Mouse (Mus musculus) embryonic facial prominence, embryonic 13.5 days (tissue): ENCODE data around the gene Vmn2r39. TPM values are rescaled to one million over a fixed set of nuclear protein-coding genes. Genes with fewer than 3 reads are reported as not detected.
"Not testable (repeated sequence)": the region's sequence is repeated elsewhere in the genome, so short reads cannot be mapped to it uniquely, and the experiment has no call there.

Experiments used
- ATAC-seq: fragments of 200-750 bp; cut with Nextera tagmentation; 2 replicates; pipeline ENCODE4 v1.8.0; 2017; ENCODE audit warnings: low read depth; ENCODE audit not compliant: insufficient number of reproducible peaks, insufficient read depth, low FRiP score, low TSS enrichment
- H3K27ac ChIP-seq: fragments of 300-500 bp; sonication (generic); 2 replicates; pipeline ENCODE4 v1.5.1; 2015; ENCODE audit warnings: moderate library complexity, mild to moderate bottlenecking, inconsistent platforms
- H3K27me3 ChIP-seq: fragments of 300-500 bp; sonication (generic); 2 replicates; pipeline ENCODE4 v1.6.1; 2015; ENCODE audit warnings: mild to moderate bottlenecking, inconsistent platforms
- H3K36me3 ChIP-seq: fragments of 300-500 bp; sonication (generic); 2 replicates; pipeline ENCODE4 v1.6.1; 2015; ENCODE audit warnings: mild to moderate bottlenecking, inconsistent platforms
- H3K4me1 ChIP-seq: fragments of 300-500 bp; sonication (generic); 2 replicates; pipeline ENCODE4 v1.6.1; 2015; ENCODE audit warnings: inconsistent platforms
- H3K4me2 ChIP-seq: fragments of 300-500 bp; sonication (generic); 2 replicates; pipeline ENCODE4 v1.6.1; 2015; ENCODE audit warnings: moderate library complexity, mild to moderate bottlenecking, inconsistent platforms
- H3K4me3 ChIP-seq: fragments of 300-500 bp; sonication (generic); 2 replicates; pipeline ENCODE4 v1.5.1; 2015; ENCODE audit warnings: mild to moderate bottlenecking, inconsistent platforms
- H3K9ac ChIP-seq: fragments of 300-500 bp; sonication (generic); 2 replicates; pipeline ENCODE4 v1.6.1; 2015; ENCODE audit warnings: mild to moderate bottlenecking, inconsistent platforms
- H3K9me3 ChIP-seq: fragments of 300-500 bp; sonication (generic); 2 replicates; pipeline ENCODE4 v1.6.1; 2016; ENCODE audit warnings: inconsistent platforms
- WGBS: fragments of 180-500 bp; shearing (Covaris S2); methylation state at CpG from one replicate; pipeline ENCODE4 v1.1.7; 2015; ENCODE audit warnings: mixed read lengths; 5-methylcytosine and 5-hydroxymethylcytosine counted together
- polyA plus RNA-seq: library from polyadenylated mRNA; unstranded; fragments of >200 nt; fragmentation: Nextera tagmentation; extraction: Ambion mirVana; gene quantifications from 2 replicates; pipeline ENCODE4 v1.2.1, GENCODE M21; 2015

The Vmn2r39 gene
- polyA plus RNA-seq, result not detected in 2 replicates

- not testable (repeated sequence) for H3K36me3 ChIP-seq, H3K4me2 ChIP-seq, H3K4me1 ChIP-seq, H3K4me3 ChIP-seq, H3K9me3 ChIP-seq, ATAC-seq, H3K9ac ChIP-seq, H3K27me3 ChIP-seq, H3K27ac ChIP-seq
Observed at GRCm38 (mm10) chr7:9030698-9031097, at the start of gene Vmn2r39. Gene Vmn2r39 (minus strand): TSS chr7:9030798.

- not testable (repeated sequence) for H3K4me3 ChIP-seq, H3K36me3 ChIP-seq, H3K9me3 ChIP-seq, H3K9ac ChIP-seq, H3K27me3 ChIP-seq, ATAC-seq, H3K4me1 ChIP-seq, H3K4me2 ChIP-seq, H3K27ac ChIP-seq
- 86% methylated on average over 4 of the region's 4 CpGs for WGBS
Observed at GRCm38 (mm10) chr7:9065353-9065752, 34.8 kb upstream of the Vmn2r39 start.

Other genes with a start within 250 kb of the Vmn2r39 start
- not detected in 2 replicates for gene Vmn2r40, start 99.4 kb downstream of the Vmn2r39 start, polyA plus RNA-seq
- not detected in 2 replicates for gene Vmn2r38, start 67.1 kb upstream of the Vmn2r39 start, polyA plus RNA-seq
- not detected in 2 replicates for gene Vmn2r37, start 192.9 kb upstream of the Vmn2r39 start, polyA plus RNA-seq